Mouse (Mus musculus) layer of hippocampus, postnatal 36 days (tissue): ENCODE data around the gene Mogs. TPM values are rescaled to one million over a fixed set of nuclear protein-coding genes. Genes with fewer than 3 reads are reported as not detected.
"Not testable (repeated sequence)": the region's sequence is repeated elsewhere in the genome, so short reads cannot be mapped to it uniquely, and the experiment has no call there.

Experiments
- DNase-seq, 2 experiments: peaks; one replicate each; pipeline ENCODE4 v3.0.0; 2022
- microRNA-seq, 2 experiments: library from miRNA; unstranded; fragments of <30 nt; microRNA quantifications; one replicate each; pipeline ENCODE4 v1.2.0; 2021
- total RNA-seq, 2 experiments: library from RNA; stranded (reverse); gene quantifications; 2 replicates each; pipeline ENCODE4 v1.2.3; 2021

Mogs gene
- total RNA-seq, 2 experiments from 2014 or later = 28.0 to 28.9 TPM

- DNase-seq = no peak
Observed at GRCm38 (mm10) chr6:83153485-83153884, 38.2 kb downstream of the Mogs start.

- DNase-seq = no peak
Observed at GRCm38 (mm10) chr6:83155552-83156238, 40.4 kb downstream of the Mogs start.

GRCm38 (mm10) chr6:83156259-83156684 lies 41.0 kb downstream of the Mogs start, which contains the start of the genes Wdr54 and 1700003E16Rik:
Wdr54 (minus strand) TSS chr6:83156397.
1700003E16Rik (plus strand) TSS chr6:83156404.
- peak; percentile 73 to 82 for DNase-seq

- not testable (repeated sequence) for DNase-seq
Observed at GRCm38 (mm10) chr6:83159456-83159855, 44.2 kb downstream of the Mogs start.

- no peak for DNase-seq
Observed at GRCm38 (mm10) chr6:83161442-83161841, 46.1 kb downstream of the Mogs start.

- DNase-seq = no peak
Observed at GRCm38 (mm10) chr6:83161921-83162641, 46.8 kb downstream of the Mogs start.

- DNase-seq = no peak
Observed at GRCm38 (mm10) chr6:83162701-83163100, 47.4 kb downstream of the Mogs start.

GRCm38 (mm10) chr6:83165026-83165606 lies 49.8 kb downstream of the Mogs start:
- DNase-seq = no peak

GRCm38 (mm10) chr6:83165607-83166242 lies 50.4 kb downstream of the Mogs start, which contains the start of gene Dctn1:
Dctn1 (plus strand) TSS chr6:83165920.
- peak; percentile 93 to 94 for DNase-seq

GRCm38 (mm10) chr6:83166243-83166630 lies 50.9 kb downstream of the Mogs start:
- no peak for DNase-seq

Small RNAs within 50 kb of the gene (microRNA-seq; reads per million reads assigned to microRNA genes)
- gene Mir3470a = 0 reads per million in 2 experiments

Other genes starting within 250 kb of the Mogs start
- 10 to 100 TPM; 41.0 to 41.2 TPM for gene Sema4f, start 175.7 kb upstream of the Mogs start, total RNA-seq
- gene M1ap, start 168.6 kb upstream of the Mogs start, total RNA-seq = not detected
- 1 to 10 TPM; 2.5 to 2.6 TPM for gene Dok1, start 82.0 kb upstream of the Mogs start, total RNA-seq
- gene Loxl3, start 81.3 kb upstream of the Mogs start, total RNA-seq = 1 to 10 TPM; 4.1 to 5.4 TPM
- gene Aup1, start 61.0 kb upstream of the Mogs start, total RNA-seq = 100 to 1,000 TPM; 121 to 142 TPM
- gene Htra2, start 60.2 kb upstream of the Mogs start, total RNA-seq = 10 to 100 TPM; 47.1 to 49.0 TPM
- gene Dqx1, start 57.7 kb upstream of the Mogs start, total RNA-seq = under 1 TPM; 0.40 to 0.94 TPM
- not detected for gene Tlx2, start 45.2 kb upstream of the Mogs start, total RNA-seq
- gene Pcgf1, start 37.6 kb upstream of the Mogs start, total RNA-seq = 10 to 100 TPM; 33.9 to 34.9 TPM
- under 1 TPM in 1 of 2 experiments, not detected in 1; 0.48 TPM for gene Lbx2, start 29.1 kb upstream of the Mogs start, total RNA-seq
- gene Ccdc142, start 13.9 kb upstream of the Mogs start, total RNA-seq = 1 to 10 TPM; 8.0 to 8.2 TPM
- gene Gm42688, start 13.9 kb upstream of the Mogs start, total RNA-seq = 1 to 10 TPM; 5.8 to 7.0 TPM
- gene Mrpl53, start 6.5 kb upstream of the Mogs start, total RNA-seq = 10 to 100 TPM; 64.4 to 69.9 TPM
- gene Wbp1, start 6.1 kb downstream of the Mogs start, total RNA-seq = 10 to 100 TPM; 58.2 to 61.4 TPM
- 10 to 100 TPM; 21.2 to 23.5 TPM for gene Ino80b, start 9.9 kb downstream of the Mogs start, total RNA-seq
- 10 to 100 TPM; 75.9 to 90.3 TPM for gene Rtkn, start 20.0 kb downstream of the Mogs start, total RNA-seq
- 10 to 100 TPM; 24.2 to 25.3 TPM for gene Wdr54, start 40.9 kb downstream of the Mogs start, total RNA-seq
- gene 1700003E16Rik, start 40.9 kb downstream of the Mogs start, total RNA-seq = 10 to 100 TPM; 23.4 to 24.0 TPM
- gene Dctn1, start 50.4 kb downstream of the Mogs start, total RNA-seq = 100 to 1,000 TPM; 384 to 404 TPM
- 1 to 10 TPM in 1 of 2 experiments, under 1 TPM in 1; 0.57 to 2.8 TPM for gene Slc4a5, start 104.3 kb downstream of the Mogs start, total RNA-seq
- gene Mthfd2, start 210.4 kb downstream of the Mogs start, total RNA-seq = 1 to 10 TPM; 6.1 to 6.7 TPM
- 10 to 100 TPM; 21.6 to 21.7 TPM for gene Mob1a, start 210.5 kb downstream of the Mogs start, total RNA-seq
- 10 to 100 TPM; 51.1 to 55.5 TPM for gene Bola3, start 233.7 kb downstream of the Mogs start, total RNA-seq